Mouse (Mus musculus): ENCODE data around the gene Btbd35f23.
"Not testable (repeated sequence)": the region's sequence is repeated elsewhere in the genome, so short reads cannot be mapped to it uniquely, and the experiment has no call there.

- TF ChIP-seq CTCF (IDR thresholded peaks at IDR 0.05; ENCODE audit: extremely low read depth, insufficient read length, insufficient replicate concordance, low read depth, low read length); POLR2A (IDR thresholded peaks at IDR 0.05; ENCODE audit: low read depth, low read length): not testable (repeated sequence)
These were observed at the start of gene Btbd35f23 for GRCm38 (mm10) chrX:3076575-3076974.
